Mouse (Mus musculus): ENCODE results near the gene Washc4. TPM values are rescaled to one million over a fixed set of nuclear protein-coding genes. Genes with fewer than 3 reads are reported as not detected.
A peak's percentile ranks its signal among the peaks of the same experiment; 100 is the strongest.

Gene Washc4
- polyA plus RNA-seq, 1 experiment from 2014 or later = 14.8 TPM

DNA sequence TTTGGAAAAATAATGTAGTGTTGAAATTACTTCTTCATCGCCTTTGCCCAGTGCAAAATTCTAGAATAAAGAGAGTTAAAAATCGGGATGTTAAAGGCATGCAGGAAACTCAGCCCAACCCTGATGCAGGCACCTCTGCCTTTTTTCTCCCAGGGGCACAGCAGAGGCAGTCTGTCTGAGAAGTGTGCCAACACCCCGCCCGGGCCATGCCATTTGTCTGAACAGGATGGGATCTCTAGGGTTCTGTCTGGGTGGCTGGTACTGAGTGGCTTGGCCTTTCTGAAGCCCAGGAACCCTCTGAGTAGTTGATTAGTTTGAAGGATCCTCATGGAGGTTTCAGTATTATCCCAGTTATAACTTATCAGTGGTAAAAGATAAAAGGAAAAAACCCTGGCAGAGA, 84.7 kb downstream of the Washc4 start:
- no peak for ATAC-seq
- Histone ChIP-seq H3K27ac (no peak overlapping the region), H3K9ac (no peak overlapping the region), H3K4me1 (no peaks in the 10 kb centered on the region), H3K4me3 (no peak overlapping the region), H3K36me3 (peaks cover 27% of the 10 kb centered on the region), H3K4me2 (no peak overlapping the region), H3K27me3 (replicated peaks) (no peaks in the 10 kb centered on the region), H3K9me3 (replicated peaks) (no peaks in the 10 kb centered on the region)
- 80% methylated on average over 4 of the region's 4 CpGs for WGBS (ENCODE audit: insufficient replicate concordance)

DNA sequence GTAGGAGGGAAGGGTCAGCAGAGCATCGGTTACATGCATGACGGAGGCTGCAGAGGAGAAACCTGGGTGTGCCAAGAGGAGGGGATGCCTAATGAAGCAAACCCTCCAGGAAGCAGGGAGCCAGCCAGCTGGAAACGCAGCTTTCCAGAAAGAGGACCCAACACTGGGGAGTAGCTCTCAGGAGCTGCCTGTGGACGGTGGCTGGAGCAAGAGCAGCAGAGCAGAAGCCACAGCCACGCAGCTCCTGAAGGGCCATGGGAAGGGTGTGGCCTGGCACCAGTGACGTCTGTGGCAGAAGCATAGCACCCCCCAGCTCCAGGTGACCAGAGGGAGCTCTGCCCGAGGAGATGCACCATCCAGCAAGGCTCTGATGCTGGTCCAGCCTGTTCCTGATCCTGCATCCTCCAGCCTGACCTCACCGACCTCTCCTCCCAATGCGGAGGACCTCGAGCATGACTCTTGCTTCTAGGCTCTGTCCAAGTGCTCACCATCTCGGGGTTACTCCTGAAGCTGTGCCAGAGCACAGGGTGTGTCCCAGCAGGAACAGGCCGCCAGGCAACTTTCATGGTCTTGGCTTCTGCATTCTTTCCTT, 85.7 kb downstream of the Washc4 start:
- no peak for ATAC-seq
- Histone ChIP-seq H3K9ac (no peak overlapping the region), H3K27ac (no peak overlapping the region), H3K9me3 (replicated peaks) (no peaks in the 10 kb centered on the region), H3K36me3 (peaks cover 24% of the 10 kb centered on the region), H3K4me1 (peaks cover 2% of the 10 kb centered on the region; the same call in 1 of the 2 replicates), H3K27me3 (replicated peaks) (no peaks in the 10 kb centered on the region; the same call in 1 of the 2 replicates), H3K4me3 (no peak overlapping the region), H3K4me2 (no peak overlapping the region)
- 74% methylated on average over 12 of the region's 12 CpGs for WGBS (ENCODE audit: insufficient replicate concordance)

DNA sequence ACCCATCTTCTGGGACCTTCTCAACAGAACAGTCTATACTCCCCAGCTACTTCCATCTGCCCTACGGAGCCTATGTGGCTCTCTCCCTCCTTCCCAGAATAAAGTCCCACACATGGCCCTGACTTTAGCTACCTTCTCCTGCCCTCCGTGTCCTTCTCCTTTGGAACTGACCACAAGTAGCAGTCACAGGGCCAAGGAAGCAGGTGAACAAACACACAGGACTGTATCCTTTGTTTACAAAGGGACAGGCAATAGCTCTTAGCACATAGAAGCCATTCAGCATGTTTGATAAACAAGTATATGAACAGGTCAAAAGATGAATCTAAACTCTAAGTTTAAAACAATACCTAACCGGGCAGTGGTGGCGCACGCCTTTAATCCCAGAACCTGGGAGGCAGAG, 86.3 kb downstream of the Washc4 start:
- no peak overlapping the region for H3K27ac ChIP-seq
- H3K4me1 ChIP-seq = peaks cover 8% of the 10 kb centered on the region
- H3K9ac ChIP-seq = no peak overlapping the region
- H3K4me2 ChIP-seq = no peak overlapping the region
- H3K27me3 ChIP-seq (replicated peaks) = no peaks in the 10 kb centered on the region; the same call in 1 of the 2 replicates
- no peak for ATAC-seq
- peaks cover 24% of the 10 kb centered on the region for H3K36me3 ChIP-seq
- 78% methylated on average over 5 of the region's 5 CpGs for WGBS (ENCODE audit: insufficient replicate concordance)
- no peaks in the 10 kb centered on the region for H3K9me3 ChIP-seq (replicated peaks)
- no peak overlapping the region for H3K4me3 ChIP-seq

- no peak for ATAC-seq
- H3K4me1 ChIP-seq = peaks cover 18% of the 10 kb centered on the region
- no peaks in the 10 kb centered on the region for H3K9me3 ChIP-seq (replicated peaks)
- H3K4me3 ChIP-seq = no peak overlapping the region
- H3K36me3 ChIP-seq = peaks cover 24% of the 10 kb centered on the region
- no peak overlapping the region for H3K9ac ChIP-seq
- WGBS (ENCODE audit: insufficient replicate concordance) = 66% methylated on average over 3 of the region's 3 CpGs
- no peak overlapping the region for H3K27ac ChIP-seq
- H3K27me3 ChIP-seq (replicated peaks) = no peaks in the 10 kb centered on the region; the same call in 1 of the 2 replicates
- no peak overlapping the region for H3K4me2 ChIP-seq
Observed at GRCm38 (mm10) chr10:83630899-83631298, 87.3 kb downstream of the Washc4 start.

- 69% methylated on average over 10 of the region's 10 CpGs for WGBS (ENCODE audit: insufficient replicate concordance)
- H3K27me3 ChIP-seq (replicated peaks) = no peaks in the 10 kb centered on the region; the same call in 1 of the 2 replicates
- no peak for ATAC-seq
- peaks cover 26% of the 10 kb centered on the region for H3K4me1 ChIP-seq
- H3K9me3 ChIP-seq (replicated peaks) = no peaks in the 10 kb centered on the region
- no peak overlapping the region for H3K27ac ChIP-seq
- peaks cover 24% of the 10 kb centered on the region for H3K36me3 ChIP-seq
- H3K4me3 ChIP-seq = no peak overlapping the region
- H3K4me2 ChIP-seq = no peak overlapping the region
- no peak overlapping the region for H3K9ac ChIP-seq
Observed at GRCm38 (mm10) chr10:83631775-83632174, 88.2 kb downstream of the Washc4 start.

DNA sequence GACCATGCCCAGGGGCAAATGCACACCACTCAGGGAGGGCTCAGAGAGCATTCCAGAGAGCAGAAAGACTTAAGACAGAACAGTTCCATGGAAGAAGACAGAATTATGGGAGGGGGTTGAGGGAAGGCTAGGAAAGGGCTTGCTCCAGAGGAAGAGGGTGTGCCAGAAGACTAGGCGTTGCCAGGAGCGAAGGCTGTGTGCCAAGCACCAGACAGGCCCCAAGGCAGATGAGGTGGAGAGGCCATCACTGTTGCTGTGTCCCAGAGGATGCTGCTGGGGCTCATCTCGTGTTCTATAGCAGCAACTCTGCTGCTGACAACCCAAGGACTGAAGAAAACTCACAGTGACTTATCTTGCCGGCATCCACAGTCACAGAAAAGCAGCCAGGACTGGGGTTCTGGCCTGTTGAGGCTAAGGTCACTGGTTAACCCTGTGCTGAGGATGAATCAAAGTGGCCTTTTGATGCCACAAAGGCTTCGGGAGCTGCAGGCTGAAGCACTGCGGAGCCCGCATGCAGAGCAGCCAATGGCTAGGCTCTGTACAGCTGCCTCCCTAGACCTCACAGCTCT, 89.3 kb downstream of the Washc4 start:
- Histone ChIP-seq H3K4me2 (no peak overlapping the region), H3K9me3 (replicated peaks) (no peaks in the 10 kb centered on the region), H3K27ac (no peak overlapping the region), H3K9ac (no peak overlapping the region), H3K36me3 (peaks cover 24% of the 10 kb centered on the region), H3K4me3 (no peak overlapping the region), H3K27me3 (replicated peaks) (no peaks in the 10 kb centered on the region; the same call in 1 of the 2 replicates), H3K4me1 (peaks cover 27% of the 10 kb centered on the region)
- no peak for ATAC-seq
- 77% methylated on average over 7 of the region's 7 CpGs for WGBS (ENCODE audit: insufficient replicate concordance)

DNA sequence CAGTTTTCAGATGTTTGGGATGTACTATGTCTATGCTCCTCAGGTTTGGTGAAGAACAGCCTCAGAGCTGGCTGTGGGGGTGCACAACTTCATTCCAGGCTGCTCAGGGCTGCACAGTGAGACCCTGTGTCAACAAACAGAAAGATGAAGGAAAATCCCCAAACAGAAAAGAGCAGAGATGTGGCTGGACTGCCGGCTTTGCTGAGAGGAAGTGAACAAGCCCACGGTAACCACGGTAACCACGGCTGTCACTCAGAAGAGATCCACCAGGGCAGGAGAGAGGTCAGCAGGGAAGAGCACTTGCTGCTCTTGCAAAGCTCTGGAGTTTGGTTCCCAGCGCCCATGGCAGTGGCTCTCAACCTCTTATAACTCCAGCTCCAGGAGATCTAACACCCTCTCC, 90.9 kb downstream of the Washc4 start:
- H3K27me3 ChIP-seq (replicated peaks) = no peaks in the 10 kb centered on the region; the same call in 1 of the 2 replicates
- WGBS (ENCODE audit: insufficient replicate concordance) = under 1% methylated on average over 5 of the region's 5 CpGs
- H3K4me2 ChIP-seq = no peak overlapping the region
- H3K4me1 ChIP-seq = peaks cover 27% of the 10 kb centered on the region
- H3K36me3 ChIP-seq = peaks cover 13% of the 10 kb centered on the region
- H3K9me3 ChIP-seq (replicated peaks) = no peaks in the 10 kb centered on the region
- H3K27ac ChIP-seq = no peak overlapping the region; the same call in 1 of the 2 replicates
- ATAC-seq = no peak
- no peak overlapping the region for H3K9ac ChIP-seq
- H3K4me3 ChIP-seq = no peak overlapping the region

- Histone ChIP-seq H3K27ac (no peak overlapping the region), H3K27me3 (replicated peaks) (peaks cover 4% of the 10 kb centered on the region; the same call in 1 of the 2 replicates), H3K4me2 (no peak overlapping the region), H3K4me3 (no peak overlapping the region), H3K4me1 (peaks cover 27% of the 10 kb centered on the region), H3K9me3 (replicated peaks) (no peaks in the 10 kb centered on the region), H3K36me3 (peaks cover 16% of the 10 kb centered on the region; the same call in 1 of the 2 replicates), H3K9ac (no peak overlapping the region)
- ATAC-seq = no peak
- whole genome bisulfite sequencing (ENCODE audit: insufficient replicate concordance) = 79% methylated on average over 2 of the region's 2 CpGs
Observed at GRCm38 (mm10) chr10:83636191-83636590, 92.6 kb downstream of the Washc4 start.

DNA sequence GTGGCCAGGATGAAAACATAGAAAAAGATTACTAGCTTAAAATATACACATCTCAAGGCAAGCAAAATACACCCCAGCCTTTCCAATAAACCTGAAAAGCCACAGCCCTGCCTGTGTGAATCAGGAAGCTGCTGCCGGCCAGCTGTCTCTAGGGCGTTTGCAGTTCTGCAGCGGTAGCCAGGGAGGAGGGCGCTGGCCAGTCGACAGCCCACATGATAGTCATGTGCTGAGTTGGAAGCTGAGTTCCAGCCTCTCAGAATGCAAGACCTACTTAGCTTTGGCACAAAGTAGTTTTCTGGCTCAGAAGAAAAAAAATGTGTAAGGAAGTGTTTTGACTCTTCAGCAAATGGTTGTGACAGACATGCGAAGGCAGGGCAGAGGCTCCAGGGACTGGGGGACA, 93.7 kb downstream of the Washc4 start:
- WGBS (ENCODE audit: insufficient replicate concordance) = 19% methylated on average over 6 of the region's 6 CpGs
- no peak overlapping the region for H3K27ac ChIP-seq

DNA sequence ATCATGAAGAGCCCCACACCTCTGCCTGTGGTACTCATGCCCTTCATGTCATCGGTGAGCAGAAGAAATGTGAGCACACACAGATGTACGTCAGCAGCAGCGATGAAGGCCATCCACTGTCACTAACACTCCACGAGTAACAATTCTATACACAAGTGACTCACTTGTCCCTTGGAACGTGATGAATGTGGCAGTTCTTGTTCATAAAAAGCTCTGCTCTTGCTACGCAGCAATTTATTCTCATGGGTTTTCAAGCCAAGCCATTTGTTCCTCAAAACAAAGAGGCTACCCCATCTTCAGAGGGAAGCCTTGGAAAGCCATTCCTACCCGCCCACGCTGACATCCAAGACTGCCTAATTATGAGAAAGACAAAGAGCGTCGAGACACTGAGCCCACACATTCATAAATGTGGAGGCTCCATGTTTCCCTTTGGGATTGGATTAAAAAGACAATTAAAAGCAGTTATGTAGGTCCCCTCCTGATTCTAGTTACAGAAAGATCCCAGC, 96.4 kb downstream of the Washc4 start:
- no peak for ATAC-seq
- Histone ChIP-seq H3K4me3 (no peak overlapping the region), H3K36me3 (peaks cover 4% of the 10 kb centered on the region; the same call in 1 of the 2 replicates), H3K27me3 (replicated peaks) (peaks cover 23% of the 10 kb centered on the region; the same call in 1 of the 2 replicates), H3K4me2 (no peak overlapping the region), H3K9me3 (replicated peaks) (no peaks in the 10 kb centered on the region), H3K4me1 (peaks cover 40% of the 10 kb centered on the region), H3K27ac (no peak overlapping the region), H3K9ac (no peak overlapping the region)
- 80% methylated on average over 10 of the region's 10 CpGs for WGBS (ENCODE audit: insufficient replicate concordance)

More for the DNA sequence above, 93.7 kb downstream of the Washc4 start:
- Histone ChIP-seq H3K4me2 (no peak overlapping the region), H3K9me3 (replicated peaks) (no peaks in the 10 kb centered on the region), H3K36me3 (peaks cover 5% of the 10 kb centered on the region; the same call in 1 of the 2 replicates), H3K9ac (no peak overlapping the region), H3K4me3 (no peak overlapping the region), H3K4me1 (peaks cover 30% of the 10 kb centered on the region), H3K27me3 (replicated peaks) (peaks cover 13% of the 10 kb centered on the region; the same call in 1 of the 2 replicates)
- peak; percentile 51; the same call in 1 of the 2 replicates for ATAC-seq

- 63% methylated on average over 3 of the region's 3 CpGs for WGBS (ENCODE audit: insufficient replicate concordance)
Observed at GRCm38 (mm10) chr10:83641641-83642040, 98.1 kb downstream of the Washc4 start.

GRCm38 (mm10) chr10:83644167-83644566, 100.6 kb downstream of the Washc4 start:
- Histone ChIP-seq H3K4me3 (no peak overlapping the region), H3K27me3 (replicated peaks) (peaks cover 55% of the 10 kb centered on the region), H3K4me2 (peak overlapping the region; percentile 59), H3K9me3 (replicated peaks) (no peaks in the 10 kb centered on the region), H3K4me1 (peaks cover 59% of the 10 kb centered on the region), H3K9ac (no peak overlapping the region; the same call in 1 of the 2 replicates), H3K36me3 (peaks cover 4% of the 10 kb centered on the region; the same call in 1 of the 2 replicates), H3K27ac (peak overlapping the region; percentile 69)
- ATAC-seq = no peak
- WGBS (ENCODE audit: insufficient replicate concordance) = 47% methylated on average over 8 of the region's 8 CpGs

More at GRCm38 (mm10) chr10:83641641-83642040, 98.1 kb downstream of the Washc4 start:
- H3K4me3 ChIP-seq = no peak overlapping the region
- H3K4me1 ChIP-seq = peaks cover 41% of the 10 kb centered on the region
- no peak overlapping the region for H3K27ac ChIP-seq
- peaks cover 31% of the 10 kb centered on the region; the same call in 1 of the 2 replicates for H3K27me3 ChIP-seq (replicated peaks)
- no peak overlapping the region for H3K4me2 ChIP-seq
- ATAC-seq = no peak
- H3K36me3 ChIP-seq = peaks cover 4% of the 10 kb centered on the region; the same call in 1 of the 2 replicates
- no peaks in the 10 kb centered on the region for H3K9me3 ChIP-seq (replicated peaks)
- no peak overlapping the region for H3K9ac ChIP-seq

Measured in liver, embryonic 12.5 days (tissue).